Mouse (Mus musculus) testis, adult 2 months (tissue): Measurements from ENCODE around the gene Olfr324. TPM values are rescaled to one million over a fixed set of nuclear protein-coding genes. Genes with fewer than 3 reads are reported as not detected.

Source experiments
- H3K27ac ChIP-seq: fragments of 200-500 bp; 2 replicates; pipeline ENCODE4 v1.5.1; 2012; ENCODE audit warnings: low read depth, low read length; ENCODE audit not compliant: control insufficient read depth, insufficient read depth
- H3K27me3 ChIP-seq: fragments of 200-500 bp; 2 replicates; pipeline ENCODE4 v1.6.1; 2012; ENCODE audit warnings: mild to moderate bottlenecking, low read length, moderate library complexity; ENCODE audit not compliant: control insufficient read depth, insufficient read depth
- H3K36me3 ChIP-seq: fragments of 200-500 bp; 2 replicates; pipeline ENCODE4 v1.6.1; 2012; ENCODE audit warnings: mild to moderate bottlenecking, low read length; ENCODE audit not compliant: control insufficient read depth, insufficient read depth
- H3K4me1 ChIP-seq: fragments of 200-500 bp; 2 replicates; pipeline ENCODE4 v1.6.1; 2012; ENCODE audit warnings: low read length; ENCODE audit not compliant: control insufficient read depth, insufficient read depth
- H3K4me3 ChIP-seq: fragments of 200-500 bp; 2 replicates; pipeline ENCODE4 v1.5.1; 2012; ENCODE audit warnings: low read depth, mild to moderate bottlenecking, low read length, moderate library complexity, mixed read lengths; ENCODE audit not compliant: control insufficient read depth
- CTCF ChIP-seq: fragments of 200-500 bp; IDR thresholded peaks from 2 replicates; pipeline ENCODE4 v1.5.1; 2012; ENCODE audit warnings: low read depth, mild to moderate bottlenecking, inconsistent platforms, low read length, moderate library complexity; ENCODE audit not compliant: control insufficient read depth, insufficient read depth, insufficient replicate concordance
- POLR2A ChIP-seq: fragments of 200-500 bp; IDR thresholded peaks from 2 replicates; pipeline ENCODE4 v1.6.1; 2012; ENCODE audit warnings: low read depth, mild to moderate bottlenecking, inconsistent platforms, low read length, moderate library complexity; ENCODE audit not compliant: control insufficient read depth
- polyA plus RNA-seq: library from polyadenylated mRNA; depleted of rRNA; stranded (reverse); fragments of >200 nt; gene quantifications from 2 replicates; pipeline ENCODE4 v1.2.3, GENCODE M21; 2012

The Olfr324 gene
- polyA plus RNA-seq, 1 experiment: not detected

DNA sequence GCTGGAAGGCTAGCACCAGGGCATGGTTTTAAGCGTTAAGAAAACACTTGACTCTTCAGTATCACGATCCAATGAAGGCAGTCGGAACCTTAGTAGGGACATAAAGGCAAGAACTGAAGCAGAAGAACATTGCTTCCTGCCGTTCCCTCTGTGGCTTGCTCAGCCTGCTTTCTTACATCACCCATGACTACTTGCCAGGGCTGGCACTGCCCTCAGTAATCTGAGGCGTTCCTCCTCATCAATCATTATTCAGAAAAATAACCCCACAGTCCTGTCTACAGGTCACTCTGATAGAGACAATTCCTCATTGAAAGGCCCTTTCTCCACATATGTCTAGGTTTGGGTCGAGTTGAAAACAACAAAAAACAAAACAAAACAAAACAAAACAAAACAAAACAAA, 12.1 kb downstream of the Olfr324 start:
- Histone ChIP-seq H3K27me3 (no peaks in the 10 kb centered on the region), H3K27ac (no peak overlapping the region), H3K4me1 (no peaks in the 10 kb centered on the region; the same call in 1 of the 2 replicates), H3K36me3 (no peaks in the 10 kb centered on the region), H3K4me3 (no peak overlapping the region)
- TF ChIP-seq POLR2A: no peak
- no peak for TF ChIP-seq CTCF

GRCm38 (mm10) chr11:58613359-58613758, 18.4 kb downstream of the Olfr324 start:
- TF ChIP-seq CTCF (no peak), POLR2A (no peak)
- Histone ChIP-seq H3K27ac (no peak overlapping the region), H3K36me3 (no peaks in the 10 kb centered on the region), H3K4me3 (no peak overlapping the region), H3K27me3 (no peaks in the 10 kb centered on the region), H3K4me1 (no peaks in the 10 kb centered on the region)

- Histone ChIP-seq H3K27ac (no peak overlapping the region), H3K27me3 (no peaks in the 10 kb centered on the region), H3K4me1 (no peaks in the 10 kb centered on the region), H3K4me3 (no peak overlapping the region), H3K36me3 (no peaks in the 10 kb centered on the region)
- TF ChIP-seq POLR2A: no peak
Measured at GRCm38 (mm10) chr11:58614526-58614925, 19.6 kb downstream of the Olfr324 start.

DNA sequence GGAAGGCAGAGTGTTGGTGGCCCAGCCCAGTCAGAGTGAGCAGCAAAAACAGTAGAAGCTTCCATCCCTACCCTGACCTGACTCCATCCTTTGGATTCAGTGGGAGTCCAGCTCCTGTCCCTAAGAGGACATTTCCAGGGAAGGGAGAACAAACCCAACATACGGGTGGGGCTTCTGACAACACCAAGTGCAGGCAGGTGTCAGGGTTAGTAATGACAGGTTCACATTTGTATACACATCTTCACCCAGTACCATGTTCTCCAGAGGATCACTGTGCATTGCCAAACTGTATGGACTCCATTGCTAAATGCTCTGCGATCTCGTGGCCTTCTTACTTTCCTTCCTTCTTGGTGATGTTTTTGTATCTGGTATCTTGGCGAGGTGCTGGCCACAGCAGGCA, 21.1 kb downstream of the Olfr324 start, which contains the start of gene 2210407C18Rik:
Gene 2210407C18Rik, minus strand, starts transcription at position 101 of the 400 bp plus-strand sequence.
- TF ChIP-seq CTCF (no peak), POLR2A (no peak)
- Histone ChIP-seq H3K4me1 (no peaks in the 10 kb centered on the region), H3K27me3 (no peaks in the 10 kb centered on the region), H3K27ac (no peak within 1 kb of the TSS), H3K4me3 (no peak within 1 kb of the TSS), H3K36me3 (no peaks in the 10 kb centered on the region)

DNA sequence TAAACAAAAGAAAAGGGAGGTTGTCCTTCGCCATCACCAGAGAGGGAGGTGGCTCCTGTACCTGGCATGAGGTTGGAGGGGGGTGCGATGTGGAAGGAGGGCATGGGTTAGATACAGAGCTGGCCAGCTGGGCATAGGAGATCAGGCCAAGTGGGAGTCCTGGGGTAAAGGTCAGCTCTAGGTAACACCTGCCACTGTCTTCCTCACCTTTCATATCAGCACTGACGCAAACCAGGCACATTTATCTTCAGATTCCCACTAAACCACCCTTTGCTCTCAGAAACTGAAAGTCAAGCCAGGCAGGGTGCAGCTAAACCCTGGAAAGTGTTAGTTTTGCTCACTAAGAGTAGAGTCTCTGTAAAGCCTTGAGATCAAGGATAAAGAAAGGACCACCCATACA, 23.5 kb downstream of the Olfr324 start:
- Histone ChIP-seq H3K27ac (no peak overlapping the region), H3K27me3 (no peaks in the 10 kb centered on the region), H3K4me1 (no peaks in the 10 kb centered on the region), H3K36me3 (no peaks in the 10 kb centered on the region), H3K4me3 (no peak overlapping the region)
- TF ChIP-seq CTCF: no peak
- TF ChIP-seq POLR2A: no peak

DNA sequence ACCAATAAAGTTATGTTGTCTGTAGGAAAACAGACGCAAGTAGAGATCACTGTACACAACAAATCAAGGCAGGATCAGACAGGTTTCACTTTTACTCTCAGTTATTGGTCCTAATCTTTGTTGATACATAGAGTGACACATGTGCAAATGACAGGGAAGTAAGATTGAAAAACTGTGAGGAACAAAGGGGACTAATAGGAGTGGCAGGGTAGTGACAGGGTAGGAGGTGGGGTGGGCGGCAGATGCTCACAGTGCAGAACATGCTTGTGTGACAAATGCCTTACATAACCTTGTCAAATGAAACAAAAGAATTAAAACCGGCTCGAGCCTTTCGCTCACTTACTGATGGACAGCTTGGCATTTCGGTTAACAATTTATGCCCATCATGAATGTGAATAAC, 23.9 kb downstream of the Olfr324 start:
- H3K27me3 ChIP-seq: no peaks in the 10 kb centered on the region

GRCm38 (mm10) chr11:58626146-58626545, 31.2 kb downstream of the Olfr324 start:
- TF ChIP-seq POLR2A (no peak), CTCF (no peak)
- peaks cover 4% of the 10 kb centered on the region for H3K4me1 ChIP-seq
- no peaks in the 10 kb centered on the region for H3K27me3 ChIP-seq
- H3K27ac ChIP-seq: no peak overlapping the region
- no peaks in the 10 kb centered on the region for H3K36me3 ChIP-seq
- no peak overlapping the region for H3K4me3 ChIP-seq

More for the DNA sequence above, 23.9 kb downstream of the Olfr324 start:
- no peak overlapping the region for H3K27ac ChIP-seq
- TF ChIP-seq CTCF (no peak), POLR2A (no peak)
- H3K36me3 ChIP-seq: no peaks in the 10 kb centered on the region
- no peak overlapping the region for H3K4me3 ChIP-seq
- no peaks in the 10 kb centered on the region for H3K4me1 ChIP-seq

DNA sequence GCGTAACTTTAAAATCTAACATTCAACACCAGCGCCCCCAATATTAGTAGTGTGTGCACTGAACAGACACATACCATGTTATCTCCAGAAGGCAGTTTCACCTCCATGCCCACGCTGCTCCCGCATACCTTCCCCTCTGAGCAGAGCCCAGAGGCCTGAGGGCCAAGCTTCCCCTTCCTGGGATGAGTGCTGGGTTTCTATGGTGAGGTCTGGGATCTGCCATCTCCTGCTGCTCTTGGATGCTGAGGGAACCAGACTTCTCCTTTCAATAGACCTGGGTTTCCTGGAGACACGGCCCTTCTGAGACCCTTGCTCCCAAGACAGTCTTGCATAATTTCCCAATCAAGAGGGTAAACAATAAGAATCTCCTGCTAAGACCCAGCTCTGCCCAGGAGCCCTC, 35.5 kb downstream of the Olfr324 start, which contains the start of gene Olfr323:
Gene Olfr323, minus strand, starts transcription at position 101 of the 400 bp plus-strand sequence.
- Histone ChIP-seq H3K27me3 (no peaks in the 10 kb centered on the region), H3K36me3 (no peaks in the 10 kb centered on the region), H3K4me3 (no peak within 1 kb of the TSS), H3K27ac (no peak within 1 kb of the TSS), H3K4me1 (peaks cover 4% of the 10 kb centered on the region)
- TF ChIP-seq CTCF (no peak), POLR2A (no peak)
